Comparison of ENCODE assay signal across 7 mouse cellular contexts in the genomic region with DNA sequence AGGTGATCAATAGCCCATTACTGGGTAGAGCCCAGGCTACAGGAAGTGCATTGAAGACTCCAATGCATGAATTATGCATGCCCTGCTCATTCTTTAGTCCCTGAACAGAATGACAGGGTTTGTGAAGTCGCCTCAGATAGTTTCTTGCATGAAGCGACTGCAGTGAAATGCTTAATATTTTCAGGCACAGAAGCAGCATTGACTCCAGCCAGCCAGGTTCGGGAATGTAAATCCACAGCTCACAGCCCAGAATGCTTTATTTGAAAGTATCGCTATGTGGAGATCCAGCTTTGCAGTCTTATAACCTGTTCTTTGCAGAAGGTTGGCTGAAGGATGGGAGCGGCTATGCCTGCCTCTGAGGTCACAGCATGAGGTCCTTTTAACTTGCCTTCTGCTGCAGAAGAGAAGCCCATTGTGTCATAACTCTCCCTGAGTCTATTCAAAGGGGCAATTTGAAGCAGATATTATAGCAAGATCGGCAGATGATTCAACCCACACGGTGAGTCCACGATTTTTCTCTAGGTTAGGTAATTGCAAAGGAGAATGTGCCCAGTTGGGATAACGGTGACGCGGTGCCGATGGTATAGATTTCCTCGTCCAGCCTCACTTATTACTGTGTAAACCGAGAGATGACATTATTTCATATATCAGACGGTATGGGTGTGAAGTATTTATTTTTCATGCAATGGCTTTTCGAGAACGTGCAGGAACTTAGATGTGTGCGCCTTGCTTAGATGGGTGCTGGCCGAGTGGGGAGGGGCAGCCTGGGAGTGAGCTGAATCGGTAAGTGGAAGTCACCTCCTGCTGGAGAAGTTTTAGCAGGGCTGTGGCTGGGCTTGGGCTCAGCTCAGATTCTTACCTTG.
DNase-seq lines count a peak whose midpoint lies in the region; ATAC-seq and TF ChIP-seq lines count a peak whose summit lies in the region.

No protein-coding gene starts in this region.

- DNase-seq in brain, embryonic 14.5 days (ENCODE audit: low read depth), result peak; percentile 79
- DNase-seq in hindbrain, embryonic 14.5 days (ENCODE audit: low spot score), result peak; percentile 72
- DNase-seq in thymus, postnatal 14 days, result no peak
- no peak for DNase-seq in lung, postnatal 4 days

- peak; percentile 92 for ATAC-seq in hindbrain, embryonic 14.5 days (ENCODE audit: low FRiP score)
- peak; percentile 91 for ATAC-seq in midbrain, embryonic 12.5 days (ENCODE audit: low FRiP score, low read depth)
- ATAC-seq in erythroblast, adult 5-6 weeks (replicated peaks; ENCODE audit: low FRiP score, poor library complexity, severe bottlenecking), result no peak

- H3K27ac ChIP-seq in cortical plate, adult 2 months (ENCODE audit: insufficient read depth, low read length), result peak overlapping the region; percentile 50
- H3K27ac ChIP-seq in hindbrain, embryonic 14.5 days, result peak overlapping the region; percentile 88
- H3K27ac ChIP-seq in midbrain, embryonic 12.5 days (replicated peaks), result peak overlapping the region; percentile 62

- H3K4me3 ChIP-seq in cortical plate, adult 2 months (ENCODE audit: insufficient read depth, low read length), result peak overlapping the region; percentile 60
- H3K4me3 ChIP-seq in hindbrain, embryonic 14.5 days (replicated peaks; ENCODE audit: low read length), result peak overlapping the region; percentile 37
- H3K4me3 ChIP-seq in midbrain, embryonic 12.5 days, result peak overlapping the region; percentile 31

- H3K9me3 ChIP-seq in hindbrain, embryonic 14.5 days (ENCODE audit: control insufficient read depth, low read length), result no peaks in the 10 kb centered on the region
- H3K9me3 ChIP-seq in midbrain, embryonic 12.5 days, result no peaks in the 10 kb centered on the region

- H3K27me3 ChIP-seq in hindbrain, embryonic 14.5 days (ENCODE audit: control insufficient read depth, insufficient read depth, low read length), result no peaks in the 10 kb centered on the region
- no peaks in the 10 kb centered on the region for H3K27me3 ChIP-seq in midbrain, embryonic 12.5 days

- no peak for TF ChIP-seq POLR2A in brain, embryonic 14.5 days (IDR thresholded peaks at IDR 0.05; ENCODE audit: borderline replicate concordance, extremely low read depth, insufficient read depth, insufficient read length, poor library complexity, severe bottlenecking)
- peak; percentile 24; the same call in 1 of the 2 replicates for TF ChIP-seq POLR2A in cortical plate, adult 2 months (IDR thresholded peaks at IDR 0.05; ENCODE audit: extremely low read depth, insufficient read depth, low read length)

- peak overlapping the region; percentile 57 for H3K9ac ChIP-seq in hindbrain, embryonic 14.5 days
- H3K9ac ChIP-seq in midbrain, embryonic 12.5 days (replicated peaks), result no peak overlapping the region; the same call in none of the 2 replicates

- no peaks in the 10 kb centered on the region for H3K36me3 ChIP-seq in hindbrain, embryonic 14.5 days (replicated peaks; ENCODE audit: control insufficient read depth, insufficient read depth)
- H3K36me3 ChIP-seq in midbrain, embryonic 12.5 days, result no peaks in the 10 kb centered on the region

- peak overlapping the region; percentile 57 for H3K4me2 ChIP-seq in hindbrain, embryonic 14.5 days (replicated peaks)
- peak overlapping the region; percentile 55 for H3K4me2 ChIP-seq in midbrain, embryonic 12.5 days (replicated peaks)

- 17% methylated on average over 20 of the region's 20 CpGs for WGBS in hindbrain, embryonic 14.5 days
- 29% methylated on average over 20 of the region's 20 CpGs for WGBS in midbrain, embryonic 12.5 days

- TF ChIP-seq CTCF in brain, embryonic 14.5 days (IDR thresholded peaks at IDR 0.05; ENCODE audit: borderline replicate concordance, extremely low read depth, insufficient read depth, insufficient read length), result peak; percentile 28; the same call in 1 of the 2 replicates
- 0 out of 2 replicates have a peak, but pooled peaks have one; percentile 29 for TF ChIP-seq CTCF in cortical plate, adult 2 months (IDR thresholded peaks at IDR 0.05; ENCODE audit: extremely low read depth, insufficient read depth, low read length)

- no peaks in the 10 kb centered on the region; the same call in 1 of the 2 replicates for H3K4me1 ChIP-seq in cortical plate, adult 2 months (ENCODE audit: control insufficient read depth, insufficient read depth, low read length)
- peaks cover 15% of the 10 kb centered on the region; the same call in 1 of the 2 replicates for H3K4me1 ChIP-seq in hindbrain, embryonic 14.5 days (replicated peaks; ENCODE audit: control insufficient read depth, insufficient read depth, low read length)
- peaks cover 12% of the 10 kb centered on the region for H3K4me1 ChIP-seq in midbrain, embryonic 12.5 days

Comparison
In these comparisons a context has a peak if more than half of its experiments do, and no peak if none do; other contexts are left out.
1. DNase-seq: peak in brain, embryonic 14.5 days (single experiment) and hindbrain, embryonic 14.5 days (single experiment); none in thymus, postnatal 14 days (single experiment) and lung, postnatal 4 days (0 of 2).
2. Peak in every context shown above with its lines, with median percentiles within 50 percentile points of each other: H3K27ac ChIP-seq and H3K4me3 ChIP-seq.